Mouse (Mus musculus) spleen, adult 18-20 months (tissue): ENCODE data around the gene Pml.

Source experiments
- DNase-seq, 2 experiments: peaks; one replicate each; pipeline ENCODE4 v3.0.0; 2022; ENCODE audit warnings: mixed read lengths in 2 of 2

Pml gene

DNA sequence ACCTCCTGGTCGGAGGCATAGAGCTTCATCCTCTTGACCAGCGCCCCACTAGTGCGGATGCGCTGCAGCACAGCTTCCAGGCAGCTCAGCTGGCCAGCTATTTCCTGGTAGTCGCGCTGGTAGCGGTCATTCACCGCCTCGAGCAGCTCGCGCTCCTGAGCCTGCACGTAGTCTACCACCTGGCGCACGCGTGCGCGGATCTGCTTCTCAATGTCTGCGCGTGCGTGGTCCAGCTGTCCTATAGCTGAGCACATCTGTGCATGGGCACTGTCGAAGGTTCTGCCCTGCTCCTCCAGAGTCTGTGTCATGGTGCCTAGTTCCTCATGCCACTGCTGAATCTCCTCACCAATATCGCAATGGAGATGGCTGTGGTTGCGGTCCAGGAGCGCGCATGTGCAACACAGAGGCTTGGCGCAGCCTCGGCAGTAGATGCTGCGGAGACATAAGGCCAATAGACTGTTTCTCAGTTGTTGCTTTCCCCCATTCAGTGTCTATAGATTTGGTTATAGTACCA is 15.0 kb downstream of the Pml start:
- DNase-seq, result no peak

GRCm38 (mm10) chr9:58232374-58232773 is 17.2 kb downstream of the Pml start:
- no peak for DNase-seq

- DNase-seq, result no peak
Measured at GRCm38 (mm10) chr9:58231746-58232145, 17.8 kb downstream of the Pml start.

- DNase-seq, result no peak
Measured at GRCm38 (mm10) chr9:58228777-58229466, 20.7 kb downstream of the Pml start.

GRCm38 (mm10) chr9:58225915-58226913 is 23.4 kb downstream of the Pml start:
- peak; percentile 32 to 65 for DNase-seq

DNA sequence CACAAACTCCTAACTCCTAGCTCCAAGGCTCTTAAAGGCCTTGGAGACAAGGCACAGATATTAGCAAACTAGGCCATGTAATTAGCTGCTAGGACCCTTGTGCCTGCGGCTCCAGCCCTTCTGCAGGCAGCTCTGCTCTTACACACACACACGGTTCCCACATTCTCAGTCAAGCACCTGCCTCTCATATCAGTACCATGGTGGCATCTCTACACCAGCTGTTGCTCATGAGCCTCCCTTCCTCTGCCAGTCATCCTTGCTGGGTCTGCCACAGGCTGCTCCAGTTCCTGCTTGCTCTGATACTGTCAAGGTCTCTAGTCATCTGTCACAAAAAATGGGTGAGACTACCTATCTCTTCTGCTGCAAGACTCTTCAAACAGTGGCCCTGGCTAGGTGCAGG is 25.2 kb downstream of the Pml start:
- DNase-seq, result no peak

DNA sequence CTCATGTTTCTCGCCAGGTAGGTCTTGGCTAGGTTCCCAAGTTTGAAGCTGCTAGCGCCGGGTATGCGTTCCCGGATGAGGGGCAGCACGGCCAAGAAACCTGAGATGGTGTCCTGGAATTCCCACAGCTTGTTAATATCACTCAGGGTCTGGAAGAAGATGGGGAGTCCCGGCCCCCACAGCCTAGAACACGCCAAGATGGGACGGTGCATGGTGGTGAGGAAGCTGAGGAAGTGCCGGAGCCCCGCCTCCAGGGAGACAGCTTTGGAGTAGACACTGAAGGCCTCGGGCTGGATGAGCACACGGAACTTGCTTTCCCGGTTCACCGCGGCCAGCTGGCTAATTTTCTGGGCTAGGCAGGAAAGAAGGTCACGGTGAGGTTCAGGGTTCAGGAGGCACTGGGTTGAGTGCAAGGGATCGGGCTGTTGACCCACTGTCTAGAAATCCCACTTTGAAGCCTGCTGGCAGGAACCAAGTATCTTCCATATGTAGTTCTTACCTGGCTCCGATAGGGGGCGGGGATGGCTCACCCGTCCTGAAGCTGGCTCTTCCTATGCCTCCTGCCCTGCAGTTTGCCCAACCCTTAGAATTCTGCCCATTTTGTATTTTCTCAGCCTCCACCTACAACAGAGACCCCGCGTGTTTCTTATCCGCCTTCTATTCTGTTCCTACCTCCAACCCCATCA is 29.2 kb downstream of the Pml start:
- peak in 1 of 2 experiments; percentile 46 for DNase-seq

DNA sequence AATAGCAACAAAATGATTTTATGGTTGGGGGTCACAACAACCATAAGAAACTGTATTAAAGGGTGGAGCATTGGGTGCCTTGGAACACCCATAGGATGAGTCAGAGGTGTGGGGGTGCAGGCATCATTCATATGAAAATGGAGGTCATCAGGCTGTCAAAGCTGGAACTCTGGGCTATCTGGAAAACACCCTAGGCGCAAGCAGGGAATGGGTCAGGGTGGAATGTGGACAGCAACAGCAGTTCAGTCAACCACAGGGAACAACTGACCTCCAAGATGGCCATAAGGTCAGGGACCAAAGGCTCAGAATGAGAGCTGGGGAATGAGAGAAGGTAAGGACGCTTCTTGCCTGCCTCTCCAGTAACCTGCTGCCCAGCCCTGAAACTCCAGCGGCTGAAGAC is 31.0 kb downstream of the Pml start:
- DNase-seq, result no peak

GRCm38 (mm10) chr9:58216402-58216801 is 33.2 kb downstream of the Pml start:
- DNase-seq, result no peak

GRCm38 (mm10) chr9:58214519-58215180 is 34.9 kb downstream of the Pml start:
- DNase-seq, result no peak

DNA sequence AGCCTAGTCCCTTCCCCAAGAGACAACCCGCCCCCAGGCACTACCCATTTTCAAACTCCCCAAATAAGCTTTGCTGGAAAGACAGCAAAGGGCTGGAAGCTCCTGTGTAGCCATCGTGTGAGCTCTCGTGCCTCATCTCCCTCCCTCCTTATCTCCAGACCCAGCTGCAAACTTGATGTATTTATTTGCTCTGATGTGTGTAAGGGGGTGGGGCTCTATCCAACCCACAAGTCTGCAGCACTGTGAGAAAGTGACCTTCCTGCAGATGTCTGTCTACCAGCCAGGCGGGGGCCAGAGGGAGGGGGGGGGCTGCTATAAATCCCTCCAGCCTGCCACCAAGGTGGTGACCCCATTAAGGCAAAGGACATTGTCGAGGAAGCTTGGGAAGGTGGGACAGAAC is 35.7 kb downstream of the Pml start:
- DNase-seq, result no peak

DNA sequence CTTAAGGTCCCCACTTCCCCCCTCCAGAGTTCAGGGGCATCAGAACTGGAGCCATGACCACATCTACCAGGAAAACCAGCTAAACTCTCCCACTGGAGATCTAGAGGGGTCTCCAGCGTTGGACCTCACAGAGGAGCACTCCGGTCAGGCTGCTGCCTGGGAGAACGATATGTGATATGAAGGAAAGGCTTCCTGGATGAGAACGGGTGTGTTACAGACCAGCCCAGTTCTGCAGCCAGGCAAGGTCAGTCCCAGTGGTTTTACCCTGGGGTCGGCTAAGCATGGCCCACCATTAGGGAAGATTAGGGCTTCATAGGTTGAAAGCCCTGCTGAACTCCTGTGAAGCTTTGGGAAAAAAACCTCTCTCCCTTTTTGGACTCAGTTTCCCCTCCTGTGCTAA is 36.2 kb downstream of the Pml start:
- no peak for DNase-seq

GRCm38 (mm10) chr9:58210304-58210627 is 39.3 kb downstream of the Pml start:
- DNase-seq, result no peak

DNA sequence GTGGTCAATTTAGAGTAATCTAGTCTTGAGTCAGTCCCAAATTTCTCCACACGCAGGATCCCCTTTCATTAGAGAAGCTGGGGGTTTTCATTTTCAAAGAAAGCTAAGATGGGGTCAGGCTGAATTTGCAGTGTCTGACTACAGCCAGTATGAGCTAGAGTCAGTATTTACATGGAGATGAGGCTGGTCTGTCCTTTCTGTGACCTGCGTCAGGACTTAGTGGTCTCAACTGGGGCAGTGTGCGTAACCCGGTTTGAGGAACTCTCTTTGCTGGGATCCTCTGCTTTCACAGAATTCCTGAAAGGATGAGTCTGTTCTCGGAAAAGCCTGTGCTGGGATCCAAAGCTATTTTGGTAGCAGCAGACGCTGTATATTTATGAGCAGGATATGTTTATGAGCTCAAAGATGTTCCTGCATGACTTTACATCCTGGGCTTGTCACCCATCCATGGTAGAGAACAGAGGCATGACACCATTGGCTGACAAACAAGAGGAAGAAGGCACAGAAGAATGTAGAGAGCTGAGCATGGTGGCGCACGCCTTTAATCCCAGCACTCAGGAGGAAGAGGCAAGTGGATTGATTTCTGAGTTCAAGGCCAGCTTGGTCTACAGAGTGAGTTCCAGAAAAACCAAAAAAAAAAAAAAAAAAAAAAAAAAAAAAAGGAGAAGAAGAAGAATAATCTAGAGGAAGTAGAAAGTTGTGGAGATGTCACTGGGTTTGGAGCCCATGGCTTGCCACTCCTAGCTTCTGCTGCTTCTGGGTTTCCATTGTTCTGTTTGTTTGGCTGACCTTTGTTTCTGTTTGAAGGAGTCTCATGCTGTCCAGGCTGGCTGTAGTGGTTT is 39.9 kb downstream of the Pml start:
- DNase-seq, result no peak

DNA sequence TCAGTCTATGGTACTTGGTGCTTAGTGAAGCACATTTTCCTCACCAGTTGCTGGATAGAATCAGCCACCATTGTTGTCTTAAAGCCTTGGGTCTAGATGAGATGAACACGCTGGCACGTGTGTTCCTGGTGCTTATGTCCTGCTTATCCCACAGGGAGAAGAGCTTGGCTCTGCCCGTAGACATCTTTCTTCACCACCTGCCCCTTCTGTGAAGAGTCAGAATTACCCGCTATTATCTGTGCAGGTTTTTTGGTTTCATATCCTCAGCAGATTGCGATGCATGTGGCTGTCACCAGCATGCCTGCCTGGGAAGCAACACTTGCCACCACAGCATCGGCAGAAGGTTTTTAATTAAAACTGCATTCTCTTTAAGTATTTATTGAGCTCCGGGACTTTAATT is 43.6 kb downstream of the Pml start:
- DNase-seq, result no peak

- peak; percentile 79 to 95 for DNase-seq
Measured at GRCm38 (mm10) chr9:58204448-58205000, 45.1 kb downstream of the Pml start.

DNA sequence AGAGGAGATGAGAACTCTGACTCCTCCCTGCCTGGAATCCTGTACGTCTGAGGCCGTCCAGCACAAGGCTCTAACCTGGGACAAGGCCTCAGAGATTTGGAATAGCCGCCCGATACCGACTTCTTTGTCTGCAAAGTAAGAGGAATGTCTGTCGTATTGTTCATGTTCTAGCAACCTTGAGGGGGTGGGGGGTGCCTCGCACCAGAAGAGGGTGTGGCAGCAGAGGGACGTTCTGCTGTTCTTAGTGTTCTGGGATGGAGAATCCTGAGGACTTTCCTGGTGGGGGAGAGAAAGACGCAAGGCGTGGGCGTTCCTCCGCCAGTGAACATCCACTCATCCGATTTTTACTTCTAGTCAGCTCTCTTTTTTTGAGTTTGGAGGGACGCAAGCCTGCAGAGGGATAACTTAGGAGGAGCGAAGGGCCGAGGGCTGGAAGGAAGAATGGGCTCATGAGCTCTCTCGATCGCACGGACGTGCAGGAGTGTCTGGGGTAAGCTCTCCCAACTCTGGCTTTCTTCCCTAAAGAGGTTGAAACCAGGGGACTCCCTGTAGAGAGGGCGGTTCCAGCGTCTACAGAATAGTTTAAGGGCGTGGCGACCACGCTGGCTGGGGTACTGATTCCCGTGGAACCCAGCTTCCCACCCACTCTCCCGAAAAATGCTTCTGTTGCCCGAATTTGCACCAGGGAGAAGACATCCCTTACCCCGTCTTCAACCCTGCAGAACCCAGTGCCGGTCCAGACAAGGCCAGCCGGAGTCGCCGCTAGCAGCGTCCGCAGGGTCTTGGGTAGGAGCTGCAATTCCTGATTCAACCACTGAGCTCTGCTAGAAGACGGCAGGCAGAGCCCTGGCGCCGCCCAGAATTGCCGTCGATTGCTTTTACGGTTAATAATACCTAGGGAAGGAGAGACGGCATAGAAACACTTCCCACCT is 45.8 kb downstream of the Pml start, which contains the start of the genes Islr and Islr2:
TSS of gene Islr (minus strand) at position 791 of the 932 bp plus-strand sequence.
TSS of gene Islr2 (minus strand) at position 804 of the 932 bp plus-strand sequence.
- DNase-seq, result peak; percentile 36 to 65

- DNase-seq, result no peak
Measured at GRCm38 (mm10) chr9:58202676-58203453, 46.7 kb downstream of the Pml start.

- DNase-seq, result no peak
Measured at GRCm38 (mm10) chr9:58201861-58202549, 47.6 kb downstream of the Pml start.
